Comparison of ENCODE assay signal across 19 mouse cellular contexts in genomic region chr14:114842327-114842726, GRCm38 (mm10).
DNase-seq lines count a peak whose midpoint lies in the region; ATAC-seq and TF ChIP-seq lines count a peak whose summit lies in the region.
"Had no signal": no experiment of that assay in that cellular context is flagged by ENCODE, and none has a peak within 500 bp of the region (broad histone marks: within the 10 kb centered on the region; RNA-seq: fewer than 3 reads in every experiment).

No protein-coding gene starts in this region.

- TF ChIP-seq EP300 in stomach, postnatal 0 days (optimal IDR thresholded peaks at IDR 0.05), result no peak

- no peak overlapping the region for H3K4me2 ChIP-seq in intestine, embryonic 14.5 days (ENCODE audit: low read length)
- H3K4me2 ChIP-seq in intestine, embryonic 15.5 days (replicated peaks), result no peak overlapping the region
- H3K4me2 ChIP-seq in lung, embryonic 16.5 days (ENCODE audit: low read depth, low read length), result peak overlapping the region; percentile 27; the same call in 1 of the 2 replicates
- H3K4me2 ChIP-seq in stomach, postnatal 0 days (replicated peaks; ENCODE audit: low read depth), result no peak overlapping the region
- H3K4me2 ChIP-seq: embryonic facial prominence, embryonic 15.5 days; hindbrain, embryonic 14.5 days had no signal

- no peaks in the 10 kb centered on the region for H3K27me3 ChIP-seq in intestine, embryonic 14.5 days (replicated peaks; ENCODE audit: control insufficient read depth, insufficient read depth, low read length)
- H3K27me3 ChIP-seq in intestine, embryonic 15.5 days (replicated peaks), result no peaks in the 10 kb centered on the region
- H3K27me3 ChIP-seq in lung, embryonic 16.5 days (ENCODE audit: control insufficient read depth, insufficient read depth, low read depth, low read length), result no peaks in the 10 kb centered on the region
- no peaks in the 10 kb centered on the region for H3K27me3 ChIP-seq in stomach, postnatal 0 days (ENCODE audit: control insufficient read depth, insufficient read depth, low read length)
- H3K27me3 ChIP-seq: embryonic facial prominence, embryonic 15.5 days had no signal

- no peak for TF ChIP-seq CTCF in stomach, postnatal 0 days (IDR thresholded peaks at IDR 0.05; ENCODE audit: low read depth)

- H3K4me3 ChIP-seq in intestine, embryonic 14.5 days (ENCODE audit: low read depth, low read length), result no peak overlapping the region
- H3K4me3 ChIP-seq in intestine, embryonic 15.5 days (replicated peaks), result no peak overlapping the region
- peak overlapping the region; percentile 38 for H3K4me3 ChIP-seq in lung, embryonic 16.5 days (ENCODE audit: low read length)
- no peak overlapping the region for H3K4me3 ChIP-seq in stomach, postnatal 0 days (ENCODE audit: low read depth, low read length)
- H3K4me3 ChIP-seq: embryonic facial prominence, embryonic 15.5 days; erythroblast, embryonic 14.5 days; forebrain, embryonic 10.5 days; gastrocnemius, adult 2 months had no signal

- ATAC-seq in intestine, embryonic 14.5 days (replicated peaks; ENCODE audit: low FRiP score, low TSS enrichment, low read depth), result peak; percentile 37; the same call in 1 of the 2 replicates
- no peak for ATAC-seq in intestine, embryonic 15.5 days
- peak; percentile 81 for ATAC-seq in lung, embryonic 16.5 days (ENCODE audit: low read depth)
- ATAC-seq in stomach, postnatal 0 days (ENCODE audit: low FRiP score, low TSS enrichment), result peak; percentile 40; the same call in 1 of the 2 replicates

- DNase-seq in intestine, embryonic 14.5 days (ENCODE audit: low spot score), result no peak
- no peak for DNase-seq in lung, postnatal 25 days (ENCODE audit: low spot score)
- peak; percentile 55 for DNase-seq in 416B (ENCODE audit: low read depth)
- DNase-seq in stomach, postnatal 0 days (ENCODE audit: low spot score), result no peak
- no peak for DNase-seq in thymus, postnatal 14 days
- DNase-seq: adrenal gland, adult 2 months; adrenal gland, postnatal 36 days; cerebellum, adult 2 months; cerebellum, postnatal 10 days; gastrocnemius, adult 2 months; gastrocnemius, postnatal 25 days; heart, postnatal 10 days; heart, postnatal 4 days had no signal

- no peak overlapping the region for H3K27ac ChIP-seq in intestine, embryonic 14.5 days (ENCODE audit: low read depth)
- no peak overlapping the region for H3K27ac ChIP-seq in intestine, embryonic 15.5 days
- H3K27ac ChIP-seq in lung, embryonic 16.5 days (ENCODE audit: low read length), result peak overlapping the region; percentile 53
- no peak overlapping the region for H3K27ac ChIP-seq in stomach, postnatal 0 days (replicated peaks)
- H3K27ac ChIP-seq: embryonic facial prominence, embryonic 15.5 days; forebrain, embryonic 10.5 days; gastrocnemius, adult 2 months; hindbrain, embryonic 14.5 days had no signal

- no peaks in the 10 kb centered on the region; the same call in none of the 2 replicates for H3K4me1 ChIP-seq in intestine, embryonic 14.5 days (replicated peaks; ENCODE audit: control insufficient read depth, insufficient read depth, low read length)
- H3K4me1 ChIP-seq in intestine, embryonic 15.5 days (replicated peaks), result no peaks in the 10 kb centered on the region
- 0 out of 2 replicates have a peak, but pooled peaks cover 2% of the 10 kb centered on the region for H3K4me1 ChIP-seq in lung, embryonic 16.5 days (replicated peaks; ENCODE audit: control insufficient read depth, insufficient read depth, low read length)
- H3K4me1 ChIP-seq in stomach, postnatal 0 days (replicated peaks; ENCODE audit: control insufficient read depth, insufficient read depth), result no peaks in the 10 kb centered on the region

- H3K9ac ChIP-seq in intestine, embryonic 14.5 days (ENCODE audit: low read length), result no peak overlapping the region
- H3K9ac ChIP-seq in intestine, embryonic 15.5 days, result no peak overlapping the region
- H3K9ac ChIP-seq in lung, embryonic 16.5 days (ENCODE audit: low read length), result no peak overlapping the region
- no peak overlapping the region for H3K9ac ChIP-seq in stomach, postnatal 0 days (ENCODE audit: low read length)
- H3K9ac ChIP-seq: embryonic facial prominence, embryonic 15.5 days; hindbrain, embryonic 14.5 days had no signal

- WGBS in intestine, embryonic 14.5 days, result 66% methylated on average over 8 of the region's 8 CpGs
- whole genome bisulfite sequencing in intestine, embryonic 15.5 days, result 76% methylated on average over 8 of the region's 8 CpGs
- WGBS in lung, embryonic 16.5 days, result 51% methylated on average over 8 of the region's 8 CpGs
- 69% methylated on average over 8 of the region's 8 CpGs for WGBS in stomach, postnatal 0 days

- no peaks in the 10 kb centered on the region for H3K36me3 ChIP-seq in intestine, embryonic 14.5 days (ENCODE audit: control insufficient read depth, insufficient read depth, low read length)
- H3K36me3 ChIP-seq in intestine, embryonic 15.5 days, result no peaks in the 10 kb centered on the region
- no peaks in the 10 kb centered on the region for H3K36me3 ChIP-seq in lung, embryonic 16.5 days (ENCODE audit: control insufficient read depth, insufficient read depth, low read length)
- H3K36me3 ChIP-seq in stomach, postnatal 0 days (ENCODE audit: control insufficient read depth, insufficient read depth, low read length), result no peaks in the 10 kb centered on the region
- H3K36me3 ChIP-seq: embryonic facial prominence, embryonic 15.5 days; forebrain, embryonic 10.5 days had no signal

- H3K9me3 ChIP-seq in intestine, embryonic 14.5 days (ENCODE audit: control insufficient read depth, low read length), result no peaks in the 10 kb centered on the region
- H3K9me3 ChIP-seq in intestine, embryonic 15.5 days, result no peaks in the 10 kb centered on the region
- H3K9me3 ChIP-seq in lung, embryonic 16.5 days (ENCODE audit: control insufficient read depth, low read length), result no peaks in the 10 kb centered on the region
- no peaks in the 10 kb centered on the region for H3K9me3 ChIP-seq in stomach, postnatal 0 days (ENCODE audit: control insufficient read depth, low read length)
- H3K9me3 ChIP-seq: embryonic facial prominence, embryonic 15.5 days; forebrain, embryonic 10.5 days had no signal
